Comparison of ENCODE assay signal across 33 mouse cellular contexts in the genomic region with DNA sequence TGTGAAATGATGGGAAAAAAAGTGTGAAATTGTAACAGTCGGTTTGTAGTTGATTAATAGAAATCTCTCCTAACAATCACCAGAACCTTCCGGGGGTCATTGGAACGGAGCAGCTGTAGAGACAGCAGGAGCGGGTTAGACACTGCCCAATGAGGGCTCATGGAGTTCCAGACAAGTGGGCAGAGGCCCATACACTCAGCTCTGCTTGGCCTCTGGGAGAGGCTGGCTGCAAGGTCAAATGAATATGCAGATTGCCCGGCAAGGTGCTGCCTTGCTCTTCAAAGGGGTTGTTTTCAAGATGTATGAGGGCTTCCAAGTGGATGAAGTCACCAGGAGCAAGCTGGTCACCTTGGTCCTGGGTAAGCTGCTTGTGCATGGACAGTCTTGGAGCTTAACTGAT. TPM values are rescaled to one million over a fixed set of nuclear protein-coding genes. Genes with fewer than 3 reads are reported as not detected.
DNase-seq lines count a peak whose midpoint lies in the region; ATAC-seq and TF ChIP-seq lines count a peak whose summit lies in the region.
"Had no signal": no experiment of that assay in that cellular context is flagged by ENCODE, and none has a peak within 500 bp of the region (broad histone marks: within the 10 kb centered on the region; RNA-seq: fewer than 3 reads in every experiment).

No protein-coding gene starts in this region.

- DNase-seq in cerebellum, postnatal 10 days = peak; percentile 26 to 49
- no peak for DNase-seq in hindbrain, embryonic 11.5 days (ENCODE audit: low spot score)
- peak; percentile 39 for DNase-seq in mesoderm, embryonic 11.5 days (ENCODE audit: low read depth, low spot score)
- DNase-seq in lung, postnatal 25 days (ENCODE audit: low spot score) = no peak
- DNase-seq: adrenal gland, postnatal 25 days; cerebellum, adult 2 months; cerebellum, postnatal 25 days; forebrain, postnatal 0 days; gastrocnemius, postnatal 10 days; kidney, adult 11 months; kidney, postnatal 14 days; layer of hippocampus, adult 9-11 months; lung, postnatal 36 days; right cerebral cortex, postnatal 25 days had no signal

- no peak overlapping the region for H3K9ac ChIP-seq in hindbrain, embryonic 11.5 days (ENCODE audit: low read depth, low read length)
- no peak overlapping the region for H3K9ac ChIP-seq in hindbrain, embryonic 12.5 days
- H3K9ac ChIP-seq in ES-Bruce4 (ENCODE audit: low read depth, poor library complexity, severe bottlenecking) = no peak overlapping the region
- H3K9ac ChIP-seq: forebrain, postnatal 0 days; heart, embryonic 15.5 days; hindbrain, embryonic 15.5 days; limb, embryonic 13.5 days; lung, embryonic 15.5 days; midbrain, embryonic 12.5 days; stomach, embryonic 15.5 days had no signal

- WGBS in hindbrain, embryonic 11.5 days = 31% methylated on average over 5 of the region's 5 CpGs
- 21% methylated on average over 5 of the region's 5 CpGs for WGBS in hindbrain, embryonic 12.5 days

- H3K9me3 ChIP-seq in hindbrain, embryonic 11.5 days (ENCODE audit: control insufficient read depth, low read length) = no peaks in the 10 kb centered on the region
- H3K9me3 ChIP-seq in hindbrain, embryonic 12.5 days (replicated peaks) = no peaks in the 10 kb centered on the region
- no peaks in the 10 kb centered on the region for H3K9me3 ChIP-seq in ES-Bruce4 (replicated peaks; ENCODE audit: control insufficient read depth, insufficient read depth, low read length, poor library complexity, severe bottlenecking)
- H3K9me3 ChIP-seq: heart, embryonic 10.5 days; heart, embryonic 15.5 days; hindbrain, embryonic 15.5 days; limb, embryonic 13.5 days; lung, embryonic 15.5 days; midbrain, embryonic 12.5 days; stomach, embryonic 15.5 days had no signal

- ATAC-seq in cerebellum, adult (ENCODE audit: insufficient number of reproducible peaks, low FRiP score, low TSS enrichment) = no peak
- ATAC-seq in hindbrain, embryonic 11.5 days (ENCODE audit: low FRiP score) = peak; percentile 72; the same call in 1 of the 2 replicates
- no peak for ATAC-seq in hindbrain, embryonic 12.5 days (ENCODE audit: low FRiP score)
- ATAC-seq: forebrain, postnatal 0 days; Patski had no signal

- no peak overlapping the region for H3K4me2 ChIP-seq in hindbrain, embryonic 11.5 days (replicated peaks; ENCODE audit: low read depth, low read length)
- H3K4me2 ChIP-seq in hindbrain, embryonic 12.5 days (replicated peaks) = no peak overlapping the region
- H3K4me2 ChIP-seq: heart, embryonic 15.5 days; hindbrain, embryonic 15.5 days; limb, embryonic 13.5 days; liver, embryonic 11.5 days; lung, embryonic 15.5 days; midbrain, embryonic 12.5 days; stomach, embryonic 15.5 days had no signal

- TF ChIP-seq CTCF in ES-Bruce4 (IDR thresholded peaks at IDR 0.05; ENCODE audit: low read depth, low read length) = no peak

- no peaks in the 10 kb centered on the region for H3K4me1 ChIP-seq in hindbrain, embryonic 11.5 days (replicated peaks; ENCODE audit: control insufficient read depth, insufficient read depth, low read length)
- peaks cover 4% of the 10 kb centered on the region; the same call in 1 of the 2 replicates for H3K4me1 ChIP-seq in hindbrain, embryonic 12.5 days
- peaks cover 4% of the 10 kb centered on the region for H3K4me1 ChIP-seq in ES-Bruce4 (ENCODE audit: control insufficient read depth, insufficient read depth, low read length)
- H3K4me1 ChIP-seq: heart, embryonic 15.5 days; hindbrain, embryonic 15.5 days; limb, embryonic 13.5 days; lung, embryonic 15.5 days; stomach, embryonic 15.5 days had no signal

- 0 out of 2 replicates have a peak overlapping the region, but pooled peaks have one; percentile 30 for H3K27ac ChIP-seq in hindbrain, embryonic 11.5 days (ENCODE audit: low read depth, low read length)
- no peak overlapping the region for H3K27ac ChIP-seq in hindbrain, embryonic 12.5 days
- no peak overlapping the region for H3K27ac ChIP-seq in ES-Bruce4 (ENCODE audit: insufficient read depth, low read length)
- H3K27ac ChIP-seq: heart, embryonic 10.5 days; heart, embryonic 15.5 days; hindbrain, embryonic 15.5 days; limb, embryonic 13.5 days; lung, embryonic 15.5 days; midbrain, embryonic 12.5 days; stomach, embryonic 15.5 days had no signal

- TF ChIP-seq POLR2A in ES-Bruce4 (IDR thresholded peaks at IDR 0.05; ENCODE audit: insufficient read depth, low read length) = no peak

- no peak overlapping the region for H3K4me3 ChIP-seq in hindbrain, embryonic 11.5 days (ENCODE audit: low read depth, low read length)
- no peak overlapping the region for H3K4me3 ChIP-seq in hindbrain, embryonic 12.5 days
- no peak overlapping the region for H3K4me3 ChIP-seq in ES-Bruce4 (ENCODE audit: low read depth, low read length)
- H3K4me3 ChIP-seq: erythroblast, embryonic 14.5 days; heart, embryonic 10.5 days; heart, embryonic 15.5 days; hindbrain, embryonic 15.5 days; limb, embryonic 13.5 days; lung, embryonic 15.5 days; midbrain, embryonic 12.5 days; stomach, embryonic 15.5 days had no signal

- no peaks in the 10 kb centered on the region for H3K36me3 ChIP-seq in hindbrain, embryonic 11.5 days (ENCODE audit: control insufficient read depth, insufficient read depth, low read length)
- H3K36me3 ChIP-seq in hindbrain, embryonic 12.5 days = no peaks in the 10 kb centered on the region
- H3K36me3 ChIP-seq in ES-Bruce4 (ENCODE audit: control insufficient read depth, insufficient read depth, low read length, poor library complexity, severe bottlenecking) = no peaks in the 10 kb centered on the region
- H3K36me3 ChIP-seq: heart, embryonic 10.5 days; heart, embryonic 15.5 days; hindbrain, embryonic 15.5 days; limb, embryonic 13.5 days; lung, embryonic 15.5 days; midbrain, embryonic 12.5 days; stomach, embryonic 15.5 days had no signal

- 0 out of 2 replicates have a peak, but pooled peaks have one; percentile 54 for TF ChIP-seq EP300 in ES-Bruce4 (IDR thresholded peaks at IDR 0.05; ENCODE audit: insufficient read depth, low read depth, low read length)

- no peaks in the 10 kb centered on the region for H3K27me3 ChIP-seq in hindbrain, embryonic 11.5 days (ENCODE audit: control insufficient read depth, insufficient read depth, low read length)
- peaks cover 12% of the 10 kb centered on the region for H3K27me3 ChIP-seq in hindbrain, embryonic 12.5 days
- no peaks in the 10 kb centered on the region for H3K27me3 ChIP-seq in ES-Bruce4 (ENCODE audit: control insufficient read depth, insufficient read depth, low read length, poor library complexity, severe bottlenecking)
- H3K27me3 ChIP-seq: CH12.LX; heart, embryonic 15.5 days; limb, embryonic 13.5 days; midbrain, embryonic 12.5 days; Patski; stomach, embryonic 15.5 days had no signal

RNA-seq across cellular contexts. Expression of gene Olig3, which starts 57.6 kb away (rescaled TPM):
- polyA plus RNA-seq in hindbrain, embryonic 11.5 days (2014; fragmentation: Nextera tagmentation; extraction: Ambion mirVana) = 46.6 and 58.5 TPM in 2 replicates
- 40.8 and 46.1 TPM in 2 replicates for polyA plus RNA-seq in hindbrain, embryonic 12.5 days (2016; fragmentation: Nextera tagmentation; extraction: Ambion mirVana)
- not detected in 2 replicates for polyA plus RNA-seq in ES-Bruce4 (2011; ENCODE audit: insufficient read depth, insufficient read length, low read depth, missing spikeins)
- polyA plus RNA-seq: C2C12; erythroblast, embryonic 14.5 days; gonadal fat pad, adult 2 months; heart, embryonic 10.5 days; heart, embryonic 15.5 days; kidney, embryonic 14.5 days; limb, embryonic 13.5 days; liver, embryonic 11.5 days; liver, embryonic 16.5 days; lung, embryonic 15.5 days; urinary bladder, adult 2 months had no signal

Comparison
In these comparisons a context has a peak if more than half of its experiments do, and no peak if none do; other contexts are left out.
1. DNase-seq: peak in cerebellum, postnatal 10 days (2 of 2) and mesoderm, embryonic 11.5 days (single experiment); none in hindbrain, embryonic 11.5 days (single experiment) and lung, postnatal 25 days (single experiment).
2. RNA of gene Olig3, which starts 57.6 kb away (polyA plus RNA-seq): 46.6 to 58.5 TPM in hindbrain, embryonic 11.5 days and 40.8 to 46.1 TPM in hindbrain, embryonic 12.5 days; not detected in ES-Bruce4; every median in the first group is over 10 times any median in the second.